Mouse (Mus musculus): ENCODE measurements around the gene Siah2.

DNA sequence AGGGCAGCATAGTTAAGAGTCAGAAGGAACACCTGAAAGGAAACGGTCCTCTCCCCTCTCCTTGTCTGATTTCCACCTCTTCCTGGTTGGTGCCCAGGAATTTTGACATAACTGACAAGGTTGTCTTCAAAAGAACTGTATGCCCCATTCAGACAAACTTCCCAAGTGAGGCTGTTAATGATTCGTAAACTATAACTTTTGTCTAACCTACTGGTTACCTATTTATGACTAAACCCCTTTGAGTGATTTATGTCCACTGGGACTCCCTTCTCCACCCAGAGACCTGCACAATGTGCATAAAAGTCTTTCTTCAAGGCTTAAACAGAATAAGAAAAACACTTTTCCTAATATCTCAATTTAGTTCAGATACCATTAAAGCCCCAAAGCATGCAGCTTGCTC is 45.0 kb downstream of the Siah2 start:
- TF ChIP-seq CTCF (conservative IDR thresholded peaks at IDR 0.05; ENCODE audit: low read length) (no peak), POU5F1 (IDR thresholded peaks at IDR 0.05; ENCODE audit: borderline replicate concordance, low read length) (no peak)
